Mouse (Mus musculus) hindbrain, embryonic 12.5 days (tissue): ENCODE measurements around the gene Cdk9. TPM values are rescaled to one million over a fixed set of nuclear protein-coding genes. Genes with fewer than 3 reads are reported as not detected.

Source experiments
- ATAC-seq: fragments of 200-750 bp; cut with Nextera tagmentation; 2 replicates; pipeline ENCODE4 v1.8.0; 2017; ENCODE audit warnings: moderate TSS enrichment; ENCODE audit not compliant: low FRiP score
- H3K27ac ChIP-seq: fragments of 300-500 bp; sonication (generic); 2 replicates; pipeline ENCODE4 v1.5.1; 2016; ENCODE audit warnings: mild to moderate bottlenecking
- H3K27me3 ChIP-seq: fragments of 300-500 bp; sonication (generic); 2 replicates; pipeline ENCODE4 v1.6.1; 2016; ENCODE audit warnings: mild to moderate bottlenecking
- H3K36me3 ChIP-seq: fragments of 300-500 bp; sonication (generic); 2 replicates; pipeline ENCODE4 v1.6.1; 2016; ENCODE audit warnings: mild to moderate bottlenecking
- H3K4me1 ChIP-seq: fragments of 300-500 bp; sonication (generic); 2 replicates; pipeline ENCODE4 v1.6.1; 2016
- H3K4me2 ChIP-seq: fragments of 300-500 bp; sonication (generic); replicated peaks from 2 replicates; pipeline ENCODE4 v1.6.1; 2016; ENCODE audit warnings: mild to moderate bottlenecking
- H3K4me3 ChIP-seq: fragments of 300-500 bp; sonication (generic); 2 replicates; pipeline ENCODE4 v1.5.1; 2016; ENCODE audit warnings: mild to moderate bottlenecking
- H3K9ac ChIP-seq: fragments of 300-500 bp; sonication (generic); 2 replicates; pipeline ENCODE4 v1.6.1; 2016; ENCODE audit warnings: mild to moderate bottlenecking, moderate library complexity
- H3K9me3 ChIP-seq: fragments of 300-500 bp; sonication (generic); replicated peaks from 2 replicates; pipeline ENCODE4 v1.6.1; 2016; ENCODE audit warnings: mild to moderate bottlenecking
- WGBS: fragments of 180-500 bp; shearing (Covaris S2); methylation state at CpG from one replicate; pipeline ENCODE4 v1.1.7; 2016; 5-methylcytosine and 5-hydroxymethylcytosine counted together
- polyA plus RNA-seq: library from polyadenylated mRNA; unstranded; fragments of >200 nt; fragmentation: Nextera tagmentation; extraction: Ambion mirVana; gene quantifications from 2 replicates; pipeline ENCODE4 v1.2.1, GENCODE M21; 2016

Gene Cdk9
- polyA plus RNA-seq, 1 experiment from 2014 or later, result 99.0 TPM

GRCm38 (mm10) chr2:32749082-32749481, 36.2 kb upstream of the Cdk9 start:
- 87% methylated on average over 16 of the region's 16 CpGs for WGBS
- no peaks in the 10 kb centered on the region for H3K9me3 ChIP-seq
- ATAC-seq, result no peak
- no peak overlapping the region for H3K27ac ChIP-seq
- H3K4me2 ChIP-seq, result no peak overlapping the region
- H3K36me3 ChIP-seq, result peaks cover 56% of the 10 kb centered on the region
- no peak overlapping the region for H3K9ac ChIP-seq
- no peak overlapping the region for H3K4me3 ChIP-seq
- H3K27me3 ChIP-seq, result no peaks in the 10 kb centered on the region
- peaks cover 24% of the 10 kb centered on the region for H3K4me1 ChIP-seq

GRCm38 (mm10) chr2:32744272-32744982, 31.6 kb upstream of the Cdk9 start:
- Histone ChIP-seq H3K9me3 (no peaks in the 10 kb centered on the region), H3K4me3 (no peak overlapping the region), H3K27ac (no peak overlapping the region), H3K9ac (no peak overlapping the region; the same call in 1 of the 2 replicates), H3K4me1 (peaks cover 30% of the 10 kb centered on the region), H3K36me3 (peaks cover 41% of the 10 kb centered on the region), H3K4me2 (no peak overlapping the region), H3K27me3 (peaks cover 11% of the 10 kb centered on the region)
- no peak for ATAC-seq
- 78% methylated on average over 15 of the region's 15 CpGs for WGBS

GRCm38 (mm10) chr2:32742173-32742531, 29.3 kb upstream of the Cdk9 start:
- H3K4me1 ChIP-seq, result peaks cover 33% of the 10 kb centered on the region
- 2% methylated on average over 18 of the region's 18 CpGs for WGBS
- H3K27me3 ChIP-seq, result peaks cover 11% of the 10 kb centered on the region
- peak; percentile 91 for ATAC-seq
- H3K4me3 ChIP-seq, result peak overlapping the region; percentile 79
- no peaks in the 10 kb centered on the region for H3K9me3 ChIP-seq
- peaks cover 24% of the 10 kb centered on the region for H3K36me3 ChIP-seq
- peak overlapping the region; percentile 97 for H3K4me2 ChIP-seq
- H3K9ac ChIP-seq, result peak overlapping the region; percentile 81
- peak overlapping the region; percentile 91 for H3K27ac ChIP-seq

GRCm38 (mm10) chr2:32741273-32742172, 28.6 kb upstream of the Cdk9 start:
- H3K27me3 ChIP-seq, result peaks cover 11% of the 10 kb centered on the region
- peaks cover 17% of the 10 kb centered on the region for H3K36me3 ChIP-seq
- H3K27ac ChIP-seq, result peak overlapping the region; percentile 91
- peak overlapping the region; percentile 97 for H3K4me2 ChIP-seq
- H3K9me3 ChIP-seq, result no peaks in the 10 kb centered on the region
- ATAC-seq, result peak; percentile 57
- peak overlapping the region; percentile 81 for H3K9ac ChIP-seq
- H3K4me3 ChIP-seq, result peak overlapping the region; percentile 79
- H3K4me1 ChIP-seq, result peaks cover 33% of the 10 kb centered on the region
- WGBS, result 2% methylated on average over 53 of the region's 58 CpGs

GRCm38 (mm10) chr2:32740916-32741272, 28.0 kb upstream of the Cdk9 start, which contains the start of gene 6330409D20Rik:
Gene 6330409D20Rik (minus strand): TSS chr2:32741016.
- peaks cover 33% of the 10 kb centered on the region for H3K4me1 ChIP-seq
- 0 out of 2 replicates have a peak, but pooled peaks have one; percentile 5 for ATAC-seq
- 7% methylated on average over 11 of the region's 11 CpGs for WGBS

GRCm38 (mm10) chr2:32739311-32739710, 26.4 kb upstream of the Cdk9 start:
- 69% methylated on average over 4 of the region's 4 CpGs for WGBS
- peaks cover 11% of the 10 kb centered on the region for H3K27me3 ChIP-seq
- no peaks in the 10 kb centered on the region for H3K36me3 ChIP-seq
- no peak overlapping the region for H3K4me2 ChIP-seq
- H3K9ac ChIP-seq, result peak overlapping the region; percentile 15; the same call in 1 of the 2 replicates
- H3K9me3 ChIP-seq, result no peaks in the 10 kb centered on the region
- H3K4me3 ChIP-seq, result no peak overlapping the region
- peaks cover 36% of the 10 kb centered on the region for H3K4me1 ChIP-seq
- no peak overlapping the region for H3K27ac ChIP-seq
- no peak for ATAC-seq

More at GRCm38 (mm10) chr2:32740916-32741272, 28.0 kb upstream of the Cdk9 start, which contains the start of gene 6330409D20Rik:
- Histone ChIP-seq H3K4me3 (peak within 1 kb of the TSS; percentile 79), H3K9me3 (no peaks in the 10 kb centered on the region), H3K36me3 (peaks cover 12% of the 10 kb centered on the region), H3K27ac (peak within 1 kb of the TSS; percentile 91), H3K27me3 (peaks cover 11% of the 10 kb centered on the region), H3K4me2 (peak within 1 kb of the TSS; percentile 97), H3K9ac (peak within 1 kb of the TSS; percentile 81)

GRCm38 (mm10) chr2:32737008-32737407, 24.1 kb upstream of the Cdk9 start:
- Histone ChIP-seq H3K27me3 (peaks cover 11% of the 10 kb centered on the region), H3K9ac (no peak overlapping the region), H3K4me3 (no peak overlapping the region), H3K4me2 (no peak overlapping the region), H3K9me3 (no peaks in the 10 kb centered on the region), H3K4me1 (peaks cover 20% of the 10 kb centered on the region), H3K27ac (no peak overlapping the region), H3K36me3 (no peaks in the 10 kb centered on the region)
- no peak for ATAC-seq
- 62% methylated on average over 6 of the region's 6 CpGs for WGBS

GRCm38 (mm10) chr2:32736306-32736829, 23.5 kb upstream of the Cdk9 start:
- no peak overlapping the region; the same call in 1 of the 2 replicates for H3K27ac ChIP-seq
- H3K4me3 ChIP-seq, result no peak overlapping the region
- H3K27me3 ChIP-seq, result peaks cover 8% of the 10 kb centered on the region
- 27% methylated on average over 3 of the region's 3 CpGs for WGBS
- ATAC-seq, result no peak
- H3K9ac ChIP-seq, result no peak overlapping the region
- H3K4me1 ChIP-seq, result peaks cover 14% of the 10 kb centered on the region
- no peaks in the 10 kb centered on the region for H3K36me3 ChIP-seq
- no peak overlapping the region for H3K4me2 ChIP-seq
- no peaks in the 10 kb centered on the region for H3K9me3 ChIP-seq

- H3K27me3 ChIP-seq, result no peaks in the 10 kb centered on the region; the same call in 1 of the 2 replicates
- no peak overlapping the region for H3K9ac ChIP-seq
- no peaks in the 10 kb centered on the region for H3K9me3 ChIP-seq
- no peak for ATAC-seq
- 51% methylated on average over 4 of the region's 4 CpGs for WGBS
- no peak overlapping the region for H3K27ac ChIP-seq
- H3K36me3 ChIP-seq, result no peaks in the 10 kb centered on the region
- H3K4me1 ChIP-seq, result peaks cover 18% of the 10 kb centered on the region
- no peak overlapping the region for H3K4me3 ChIP-seq
- H3K4me2 ChIP-seq, result no peak overlapping the region
Observed at GRCm38 (mm10) chr2:32734933-32735332, 22.1 kb upstream of the Cdk9 start.

- WGBS, result 48% methylated on average over 4 of the region's 4 CpGs
- Histone ChIP-seq H3K9me3 (no peaks in the 10 kb centered on the region), H3K27me3 (no peaks in the 10 kb centered on the region; the same call in 1 of the 2 replicates), H3K4me3 (no peak overlapping the region), H3K36me3 (no peaks in the 10 kb centered on the region), H3K4me1 (peaks cover 22% of the 10 kb centered on the region), H3K27ac (no peak overlapping the region), H3K9ac (no peak overlapping the region), H3K4me2 (no peak overlapping the region)
- no peak for ATAC-seq
Observed at GRCm38 (mm10) chr2:32734480-32734879, 21.6 kb upstream of the Cdk9 start.

- Histone ChIP-seq H3K4me1 (peaks cover 23% of the 10 kb centered on the region), H3K4me2 (no peak overlapping the region), H3K27me3 (no peaks in the 10 kb centered on the region), H3K36me3 (no peaks in the 10 kb centered on the region), H3K27ac (no peak overlapping the region), H3K9ac (no peak overlapping the region), H3K9me3 (no peaks in the 10 kb centered on the region), H3K4me3 (no peak overlapping the region)
- ATAC-seq, result no peak
- 70% methylated on average over 6 of the region's 6 CpGs for WGBS
Observed at GRCm38 (mm10) chr2:32732695-32733094, 19.8 kb upstream of the Cdk9 start.

GRCm38 (mm10) chr2:32731911-32732310, 19.0 kb upstream of the Cdk9 start:
- Histone ChIP-seq H3K9me3 (no peaks in the 10 kb centered on the region), H3K36me3 (no peaks in the 10 kb centered on the region), H3K27ac (0 out of 2 replicates have a peak overlapping the region, but pooled peaks have one; percentile 30), H3K27me3 (no peaks in the 10 kb centered on the region), H3K9ac (0 out of 2 replicates have a peak overlapping the region, but pooled peaks have one; percentile 13), H3K4me1 (peaks cover 22% of the 10 kb centered on the region), H3K4me2 (no peak overlapping the region), H3K4me3 (no peak overlapping the region)
- 73% methylated on average over 4 of the region's 4 CpGs for WGBS
- ATAC-seq, result no peak
